Mouse (Mus musculus): ENCODE results near the gene Dusp16. TPM values are rescaled to one million over a fixed set of nuclear protein-coding genes. Genes with fewer than 3 reads are reported as not detected.

Gene Dusp16
- polyA plus RNA-seq, 1 experiment from 2014 or later, result 6.7 TPM

- H3K9ac ChIP-seq, result no peak overlapping the region
- H3K27ac ChIP-seq, result no peak overlapping the region
- no peak for ATAC-seq
- H3K27me3 ChIP-seq (replicated peaks), result no peaks in the 10 kb centered on the region
- no peak overlapping the region for H3K4me2 ChIP-seq
- H3K36me3 ChIP-seq, result peaks cover 13% of the 10 kb centered on the region
- WGBS (ENCODE audit: insufficient replicate concordance), result 75% methylated on average over 4 of the region's 4 CpGs
- H3K9me3 ChIP-seq (replicated peaks), result no peaks in the 10 kb centered on the region
- H3K4me3 ChIP-seq, result no peak overlapping the region
- H3K4me1 ChIP-seq, result peaks cover 5% of the 10 kb centered on the region; the same call in 1 of the 2 replicates
These were observed 86.0 kb downstream of the Dusp16 start for GRCm38 (mm10) chr6:134706467-134706866.

DNA sequence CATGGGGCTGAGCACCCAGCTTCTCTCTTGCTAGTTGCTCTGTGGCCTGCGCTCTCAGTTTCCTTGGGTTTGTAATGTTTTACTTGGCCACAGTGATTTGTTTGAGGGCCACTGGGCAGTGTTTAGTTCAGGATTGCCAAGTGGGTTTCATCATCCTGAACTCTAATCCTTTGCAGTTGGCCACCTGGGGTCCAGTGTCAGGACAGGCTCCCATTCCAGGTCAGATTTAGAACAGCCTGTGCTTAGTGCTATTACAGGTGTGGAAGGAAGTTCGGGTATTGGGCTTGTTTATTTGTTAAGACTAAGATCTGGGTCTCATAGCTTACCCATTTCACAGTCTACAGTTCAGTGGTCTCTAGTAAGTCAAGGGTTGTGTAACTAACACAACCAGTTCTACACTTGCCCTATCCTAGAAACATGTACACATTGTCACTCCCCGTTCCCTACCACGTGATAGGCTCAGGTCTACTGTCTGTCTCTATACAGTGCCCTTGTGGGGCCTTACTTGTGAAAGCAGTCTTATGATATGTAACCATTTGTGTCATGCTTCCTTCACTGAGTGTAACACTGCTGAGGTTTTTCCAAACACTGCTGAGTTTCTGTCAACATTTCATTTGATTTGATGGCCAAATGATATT lies 89.3 kb downstream of the Dusp16 start:
- WGBS (ENCODE audit: insufficient replicate concordance), result 75% methylated on average over 4 of the region's 4 CpGs
- H3K27me3 ChIP-seq (replicated peaks), result no peaks in the 10 kb centered on the region
- no peaks in the 10 kb centered on the region for H3K36me3 ChIP-seq
- no peak overlapping the region for H3K4me3 ChIP-seq
- no peak overlapping the region for H3K27ac ChIP-seq
- H3K9me3 ChIP-seq (replicated peaks), result no peaks in the 10 kb centered on the region
- H3K4me2 ChIP-seq, result no peak overlapping the region
- ATAC-seq, result peak; percentile 53
- H3K4me1 ChIP-seq, result peaks cover 16% of the 10 kb centered on the region
- no peak overlapping the region for H3K9ac ChIP-seq

GRCm38 (mm10) chr6:134702184-134702583 lies 90.2 kb downstream of the Dusp16 start:
- Histone ChIP-seq H3K27me3 (replicated peaks) (no peaks in the 10 kb centered on the region), H3K36me3 (no peaks in the 10 kb centered on the region), H3K9ac (no peak overlapping the region), H3K9me3 (replicated peaks) (no peaks in the 10 kb centered on the region), H3K4me2 (no peak overlapping the region), H3K4me3 (no peak overlapping the region), H3K27ac (no peak overlapping the region), H3K4me1 (peaks cover 16% of the 10 kb centered on the region)
- ATAC-seq, result no peak
- WGBS (ENCODE audit: insufficient replicate concordance), result 81% methylated on average over 7 of the region's 7 CpGs

DNA sequence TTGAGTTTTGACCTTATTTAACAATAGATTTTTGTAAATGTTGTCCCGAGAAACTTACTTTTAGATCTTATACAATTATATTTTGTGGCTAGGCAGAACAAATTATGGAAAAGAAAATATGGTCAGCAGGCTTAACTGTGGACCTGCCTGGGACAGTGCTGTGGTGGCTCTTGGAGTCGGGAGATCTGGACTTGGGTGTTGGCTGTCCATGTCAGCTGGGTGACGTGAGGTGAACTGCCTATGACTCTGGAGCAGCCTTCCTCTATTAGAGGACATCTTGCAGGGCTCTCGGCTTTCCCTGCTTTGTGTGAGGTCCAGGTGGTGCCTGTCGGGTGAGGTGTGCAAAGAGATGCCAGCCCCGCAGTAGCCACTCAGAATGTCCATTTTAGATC lies 91.2 kb downstream of the Dusp16 start:
- Histone ChIP-seq H3K9ac (no peak overlapping the region), H3K4me1 (peaks cover 16% of the 10 kb centered on the region), H3K27me3 (replicated peaks) (no peaks in the 10 kb centered on the region), H3K4me2 (no peak overlapping the region), H3K36me3 (no peaks in the 10 kb centered on the region), H3K27ac (no peak overlapping the region), H3K9me3 (replicated peaks) (no peaks in the 10 kb centered on the region), H3K4me3 (no peak overlapping the region)
- 71% methylated on average over 6 of the region's 6 CpGs for WGBS (ENCODE audit: insufficient replicate concordance)
- no peak for ATAC-seq

DNA sequence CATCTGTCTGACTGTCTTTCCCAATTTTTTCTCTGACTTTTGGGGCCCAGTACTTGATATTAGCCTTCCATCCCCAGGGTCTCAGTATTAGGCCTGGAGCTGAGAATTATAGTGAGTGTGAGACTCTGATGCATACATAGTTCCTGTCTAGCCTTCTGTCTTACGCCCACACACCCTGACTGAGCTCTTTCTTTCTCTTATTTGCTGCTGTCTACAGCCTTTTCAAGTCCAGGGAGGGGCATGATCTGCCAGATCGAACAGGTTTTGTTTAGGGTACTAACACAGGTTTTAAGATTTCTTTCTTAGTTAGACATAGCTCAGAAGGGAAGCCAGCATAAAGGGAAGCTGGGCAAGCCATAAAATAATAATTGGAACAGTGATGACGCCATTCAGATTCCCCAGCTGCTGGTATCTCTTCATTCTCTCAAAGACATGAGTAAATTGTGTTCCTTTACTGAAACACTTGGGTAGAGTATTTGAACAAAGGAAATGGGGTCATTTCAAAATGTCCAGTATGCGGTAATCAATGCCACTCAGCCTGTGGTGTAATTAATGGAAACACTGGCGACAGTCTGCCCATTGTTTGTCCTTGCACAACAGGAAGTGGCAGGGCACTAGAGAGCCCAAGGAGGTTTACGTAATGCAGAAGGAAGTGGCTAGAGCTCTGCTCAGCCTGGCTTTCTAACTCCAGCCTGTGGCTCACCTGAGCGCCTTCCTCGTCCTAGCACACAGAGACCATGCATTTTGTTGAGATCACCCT lies 91.8 kb downstream of the Dusp16 start:
- no peak overlapping the region for H3K4me3 ChIP-seq
- peak; percentile 40; the same call in 1 of the 2 replicates for ATAC-seq
- H3K9ac ChIP-seq, result no peak overlapping the region
- H3K9me3 ChIP-seq (replicated peaks), result no peaks in the 10 kb centered on the region
- 54% methylated on average over 8 of the region's 8 CpGs for WGBS (ENCODE audit: insufficient replicate concordance)
- H3K27me3 ChIP-seq (replicated peaks), result no peaks in the 10 kb centered on the region
- no peaks in the 10 kb centered on the region for H3K36me3 ChIP-seq
- H3K27ac ChIP-seq, result no peak overlapping the region
- peaks cover 16% of the 10 kb centered on the region for H3K4me1 ChIP-seq
- H3K4me2 ChIP-seq, result no peak overlapping the region

GRCm38 (mm10) chr6:134698243-134698642 lies 94.2 kb downstream of the Dusp16 start:
- no peak for ATAC-seq
- no peak overlapping the region for H3K27ac ChIP-seq
- no peaks in the 10 kb centered on the region for H3K36me3 ChIP-seq
- H3K9me3 ChIP-seq (replicated peaks), result no peaks in the 10 kb centered on the region
- H3K4me2 ChIP-seq, result no peak overlapping the region
- 79% methylated on average over 5 of the region's 5 CpGs for WGBS (ENCODE audit: insufficient replicate concordance)
- no peak overlapping the region for H3K9ac ChIP-seq
- H3K27me3 ChIP-seq (replicated peaks), result no peaks in the 10 kb centered on the region
- no peak overlapping the region for H3K4me3 ChIP-seq
- peaks cover 16% of the 10 kb centered on the region for H3K4me1 ChIP-seq

DNA sequence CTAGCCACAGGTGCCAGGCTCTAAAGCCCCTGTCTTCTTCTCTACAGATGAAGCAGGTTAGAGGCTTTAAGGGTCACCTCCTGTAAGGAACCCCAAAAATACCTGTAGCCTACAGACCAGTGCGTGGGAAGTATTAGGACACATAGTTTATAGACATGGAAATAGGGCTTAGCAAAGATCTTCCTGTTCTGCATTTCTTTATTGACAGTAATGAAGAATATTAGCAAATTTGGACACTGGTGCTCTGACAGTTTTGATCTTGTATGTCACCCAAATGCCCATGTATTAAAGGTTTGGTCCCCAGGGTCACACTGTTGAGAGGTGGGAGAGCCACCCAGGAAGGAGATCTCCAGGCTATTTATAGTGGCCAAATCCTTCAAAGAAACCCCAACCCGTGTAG lies 95.9 kb downstream of the Dusp16 start:
- Histone ChIP-seq H3K4me2 (no peak overlapping the region), H3K9ac (no peak overlapping the region), H3K36me3 (no peaks in the 10 kb centered on the region), H3K4me3 (no peak overlapping the region), H3K9me3 (replicated peaks) (no peaks in the 10 kb centered on the region), H3K27me3 (replicated peaks) (no peaks in the 10 kb centered on the region), H3K4me1 (peaks cover 16% of the 10 kb centered on the region), H3K27ac (no peak overlapping the region)
- no peak for ATAC-seq
- 77% methylated on average over 2 of the region's 2 CpGs for WGBS (ENCODE audit: insufficient replicate concordance)

DNA sequence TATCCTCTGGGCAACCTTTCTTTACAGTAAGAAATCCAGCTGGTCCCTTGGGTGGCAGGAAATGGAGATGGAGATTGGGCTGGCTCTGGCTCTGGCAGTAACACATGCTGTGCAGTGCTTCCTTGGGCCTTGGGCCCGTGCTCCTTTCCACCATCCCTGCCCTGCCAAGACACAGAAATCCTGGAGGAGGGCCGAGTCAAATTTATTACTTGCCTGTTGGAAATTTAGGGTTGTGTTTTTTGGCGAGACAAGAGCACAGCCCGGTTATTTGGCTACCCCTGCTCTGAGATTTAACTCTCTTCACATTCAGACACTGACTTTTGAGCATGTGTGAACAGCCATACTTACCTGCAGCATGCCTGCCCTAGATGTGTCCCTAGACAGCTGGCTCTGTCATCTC lies 96.3 kb downstream of the Dusp16 start:
- no peak for ATAC-seq
- Histone ChIP-seq H3K9ac (no peak overlapping the region), H3K4me3 (no peak overlapping the region), H3K4me1 (peaks cover 16% of the 10 kb centered on the region), H3K36me3 (no peaks in the 10 kb centered on the region), H3K27me3 (replicated peaks) (no peaks in the 10 kb centered on the region), H3K4me2 (no peak overlapping the region), H3K9me3 (replicated peaks) (no peaks in the 10 kb centered on the region), H3K27ac (no peak overlapping the region)
- 70% methylated on average over 4 of the region's 4 CpGs for WGBS (ENCODE audit: insufficient replicate concordance)

GRCm38 (mm10) chr6:134695625-134696024 lies 96.8 kb downstream of the Dusp16 start:
- no peak for ATAC-seq
- Histone ChIP-seq H3K9ac (no peak overlapping the region), H3K36me3 (no peaks in the 10 kb centered on the region), H3K4me1 (peaks cover 11% of the 10 kb centered on the region), H3K27ac (no peak overlapping the region), H3K4me2 (no peak overlapping the region), H3K9me3 (replicated peaks) (no peaks in the 10 kb centered on the region), H3K27me3 (replicated peaks) (no peaks in the 10 kb centered on the region), H3K4me3 (no peak overlapping the region)
- WGBS (ENCODE audit: insufficient replicate concordance), result 74% methylated on average over 3 of the region's 3 CpGs

DNA sequence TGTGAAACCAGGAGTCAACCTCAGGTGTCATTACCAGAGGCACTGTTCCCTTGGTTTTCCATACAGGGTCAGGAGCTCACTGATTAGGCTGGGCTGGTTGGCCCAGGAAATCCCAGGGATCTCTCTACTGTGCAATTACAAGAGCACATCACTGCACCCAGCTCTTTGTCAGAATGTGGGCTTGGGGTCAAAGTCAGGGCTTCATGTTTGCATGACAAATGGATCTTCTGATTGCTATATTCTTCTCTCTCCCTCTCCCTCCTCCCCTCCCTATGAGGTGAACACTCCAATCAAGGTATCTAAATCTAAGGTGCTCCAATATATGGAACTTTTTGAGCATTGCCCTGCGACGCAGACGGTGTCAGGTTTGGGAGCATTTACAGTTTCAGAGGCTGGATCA lies 97.4 kb downstream of the Dusp16 start:
- no peaks in the 10 kb centered on the region for H3K9me3 ChIP-seq (replicated peaks)
- H3K4me2 ChIP-seq, result no peak overlapping the region
- 84% methylated on average over 3 of the region's 3 CpGs for WGBS (ENCODE audit: insufficient replicate concordance)
- no peak overlapping the region for H3K27ac ChIP-seq
- no peak overlapping the region for H3K9ac ChIP-seq
- no peak overlapping the region for H3K4me3 ChIP-seq
- no peaks in the 10 kb centered on the region for H3K27me3 ChIP-seq (replicated peaks)
- ATAC-seq, result no peak
- H3K4me1 ChIP-seq, result peaks cover 5% of the 10 kb centered on the region
- H3K36me3 ChIP-seq, result no peaks in the 10 kb centered on the region

DNA sequence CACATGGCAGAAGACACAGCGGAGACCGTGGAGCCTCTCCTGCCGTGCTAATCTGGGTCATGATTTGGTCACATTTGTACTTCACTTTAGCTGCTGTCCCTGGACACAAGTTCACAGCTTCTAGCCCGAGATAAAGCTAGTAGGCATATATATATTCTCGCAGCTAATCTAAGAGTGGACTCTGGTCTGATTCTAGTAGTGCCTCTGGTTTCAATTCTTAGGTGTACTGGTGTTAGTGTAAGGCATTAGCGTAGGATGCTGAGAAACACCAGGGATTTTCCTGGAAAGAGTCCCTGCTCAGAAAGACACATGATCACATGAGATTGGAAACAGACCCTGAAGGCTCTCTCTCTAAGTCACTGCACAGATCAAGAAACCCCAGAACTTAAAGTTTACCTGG lies 97.9 kb downstream of the Dusp16 start:
- no peaks in the 10 kb centered on the region for H3K27me3 ChIP-seq (replicated peaks)
- H3K36me3 ChIP-seq, result no peaks in the 10 kb centered on the region
- no peak overlapping the region for H3K9ac ChIP-seq
- no peak overlapping the region for H3K4me2 ChIP-seq
- ATAC-seq, result no peak
- no peaks in the 10 kb centered on the region for H3K4me1 ChIP-seq
- no peaks in the 10 kb centered on the region for H3K9me3 ChIP-seq (replicated peaks)
- 74% methylated on average over 6 of the region's 6 CpGs for WGBS (ENCODE audit: insufficient replicate concordance)
- no peak overlapping the region for H3K27ac ChIP-seq
- H3K4me3 ChIP-seq, result no peak overlapping the region

GRCm38 (mm10) chr6:134685515-134685914 lies 106.9 kb downstream of the Dusp16 start:
- Histone ChIP-seq H3K4me1 (no peaks in the 10 kb centered on the region), H3K9me3 (replicated peaks) (no peaks in the 10 kb centered on the region), H3K4me3 (no peak overlapping the region), H3K27me3 (replicated peaks) (no peaks in the 10 kb centered on the region), H3K27ac (no peak overlapping the region), H3K36me3 (no peaks in the 10 kb centered on the region), H3K9ac (no peak overlapping the region), H3K4me2 (no peak overlapping the region)
- WGBS (ENCODE audit: insufficient replicate concordance), result 83% methylated on average over 6 of the region's 6 CpGs
- no peak for ATAC-seq

All from liver, embryonic 12.5 days (tissue).